In the genomic region with DNA sequence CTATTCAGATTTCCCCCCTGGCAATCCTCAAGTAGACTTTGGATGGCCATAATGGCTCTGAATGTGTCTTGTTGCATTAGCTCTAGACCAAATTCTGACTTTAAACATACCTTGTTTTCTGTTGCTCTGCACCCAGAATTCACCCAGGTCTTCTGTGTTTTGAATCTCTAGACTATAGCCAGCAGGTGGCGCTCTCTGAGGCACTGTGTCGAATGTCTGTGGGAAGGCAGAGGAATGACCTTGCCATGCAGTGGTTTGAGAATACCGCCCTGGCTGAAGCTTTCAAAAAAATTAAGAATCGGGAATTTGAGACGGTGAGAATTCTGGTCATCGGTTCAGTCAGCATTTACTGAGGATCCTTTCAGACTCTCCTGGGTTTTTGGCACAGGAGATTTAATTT, we compare ENCODE assay signal across 10 mouse cellular contexts. TPM values are rescaled to one million over a fixed set of nuclear protein-coding genes. Genes with fewer than 3 reads are reported as not detected.
DNase-seq lines count a peak whose midpoint lies in the region; ATAC-seq and TF ChIP-seq lines count a peak whose summit lies in the region.
"Had no signal": no experiment of that assay in that cellular context is flagged by ENCODE, and none has a peak within 500 bp of the region (broad histone marks: within the 10 kb centered on the region; RNA-seq: fewer than 3 reads in every experiment).

No protein-coding gene starts in this region.

- no peak overlapping the region for H3K4me3 ChIP-seq in forebrain, embryonic 11.5 days (ENCODE audit: low read depth, low read length)
- no peak overlapping the region for H3K4me3 ChIP-seq in forebrain, embryonic 12.5 days (replicated peaks)
- no peak overlapping the region for H3K4me3 ChIP-seq in E14TG2a.4 (replicated peaks; ENCODE audit: low read length)
- H3K4me3 ChIP-seq: limb, embryonic 12.5 days had no signal

- no peak overlapping the region for H3K27ac ChIP-seq in forebrain, embryonic 11.5 days (ENCODE audit: low read depth, low read length)
- no peak overlapping the region for H3K27ac ChIP-seq in forebrain, embryonic 12.5 days
- H3K27ac ChIP-seq: limb, embryonic 12.5 days had no signal

- TF ChIP-seq CTCF in E14TG2a.4 (conservative IDR thresholded peaks at IDR 0.05; ENCODE audit: low read length), result peak; percentile 76

- peak; percentile 82 for DNase-seq in forebrain, embryonic 11.5 days (ENCODE audit: low spot score)
- DNase-seq in c-Kit-positive CD71-negative TER-119-negative erythroid progenitor cells, embryonic 14.5 days (ENCODE audit: low read depth), result peak; percentile 56
- DNase-seq in kidney, postnatal 4 days, result peak; percentile 83
- peak; percentile 49 for DNase-seq in lung, postnatal 25 days (ENCODE audit: low spot score)
- peak; percentile 4 to 20 for DNase-seq in spleen, postnatal 36 days (ENCODE audit: low spot score in 2 of 2)

- no peaks in the 10 kb centered on the region for H3K27me3 ChIP-seq in forebrain, embryonic 11.5 days (ENCODE audit: control insufficient read depth, insufficient read depth, low read length)
- H3K27me3 ChIP-seq in forebrain, embryonic 12.5 days, result no peaks in the 10 kb centered on the region
- peaks cover 7% of the 10 kb centered on the region; the same call in 1 of the 2 replicates for H3K27me3 ChIP-seq in E14TG2a.4 (ENCODE audit: insufficient read depth, low read length)
- H3K27me3 ChIP-seq: limb, embryonic 12.5 days had no signal

- H3K36me3 ChIP-seq in forebrain, embryonic 11.5 days (ENCODE audit: control insufficient read depth, insufficient read depth, low read length), result no peaks in the 10 kb centered on the region
- H3K36me3 ChIP-seq in forebrain, embryonic 12.5 days (replicated peaks), result no peaks in the 10 kb centered on the region
- H3K36me3 ChIP-seq in E14TG2a.4 (ENCODE audit: insufficient read depth, low read length), result no peaks in the 10 kb centered on the region
- H3K36me3 ChIP-seq: limb, embryonic 12.5 days had no signal

- H3K9me3 ChIP-seq in forebrain, embryonic 11.5 days (ENCODE audit: control insufficient read depth, low read length), result no peaks in the 10 kb centered on the region
- no peaks in the 10 kb centered on the region for H3K9me3 ChIP-seq in forebrain, embryonic 12.5 days
- H3K9me3 ChIP-seq in E14TG2a.4 (ENCODE audit: low read length), result no peaks in the 10 kb centered on the region
- H3K9me3 ChIP-seq: limb, embryonic 12.5 days had no signal

- ATAC-seq in forebrain, embryonic 11.5 days (replicated peaks; ENCODE audit: low FRiP score), result no peak
- ATAC-seq in forebrain, embryonic 12.5 days (ENCODE audit: low FRiP score), result no peak
- ATAC-seq in frontal cortex, adult (ENCODE audit: low TSS enrichment), result peak; percentile 85

- H3K9ac ChIP-seq in forebrain, embryonic 11.5 days (ENCODE audit: low read length), result no peak overlapping the region
- no peak overlapping the region for H3K9ac ChIP-seq in forebrain, embryonic 12.5 days
- H3K9ac ChIP-seq: limb, embryonic 12.5 days had no signal

- no peak overlapping the region for H3K4me2 ChIP-seq in forebrain, embryonic 11.5 days (ENCODE audit: low read depth, low read length, severe bottlenecking)
- no peak overlapping the region for H3K4me2 ChIP-seq in forebrain, embryonic 12.5 days
- H3K4me2 ChIP-seq: limb, embryonic 12.5 days had no signal

- WGBS in forebrain, embryonic 11.5 days, result 11% methylated on average over 6 of the region's 6 CpGs
- 10% methylated on average over 6 of the region's 6 CpGs for WGBS in forebrain, embryonic 12.5 days

- no peaks in the 10 kb centered on the region for H3K4me1 ChIP-seq in forebrain, embryonic 11.5 days (replicated peaks; ENCODE audit: control insufficient read depth, insufficient read depth, low read length)
- H3K4me1 ChIP-seq in forebrain, embryonic 12.5 days, result no peaks in the 10 kb centered on the region
- peaks cover 15% of the 10 kb centered on the region for H3K4me1 ChIP-seq in E14TG2a.4 (replicated peaks; ENCODE audit: low read depth, low read length)
- H3K4me1 ChIP-seq: limb, embryonic 12.5 days had no signal

RNA-seq across cellular contexts. Expression of a gene that starts 20.8 kb away (rescaled TPM):
- polyA plus RNA-seq in forebrain, embryonic 11.5 days (2014; fragmentation: Nextera tagmentation; extraction: Ambion mirVana), result not detected in 2 replicates
- polyA plus RNA-seq in forebrain, embryonic 12.5 days (2016; fragmentation: Nextera tagmentation; extraction: Ambion mirVana), result not detected in 2 replicates
- polyA plus RNA-seq: C2C12; limb, embryonic 12.5 days had no signal

RNA-seq across cellular contexts. Expression of a gene that starts 24.1 kb away (rescaled TPM):
- polyA plus RNA-seq in forebrain, embryonic 11.5 days (2014; fragmentation: Nextera tagmentation; extraction: Ambion mirVana), result not detected in 2 replicates
- polyA plus RNA-seq in forebrain, embryonic 12.5 days (2016; fragmentation: Nextera tagmentation; extraction: Ambion mirVana), result not detected in 2 replicates
- polyA plus RNA-seq: C2C12; limb, embryonic 12.5 days had no signal

RNA-seq across cellular contexts. Expression of a gene that starts 55.4 kb away (rescaled TPM):
- 0.87 and 1.6 TPM in 2 replicates for polyA plus RNA-seq in forebrain, embryonic 11.5 days (2014; fragmentation: Nextera tagmentation; extraction: Ambion mirVana)
- polyA plus RNA-seq in forebrain, embryonic 12.5 days (2016; fragmentation: Nextera tagmentation; extraction: Ambion mirVana), result 0.78 and 0.91 TPM in 2 replicates
- polyA plus RNA-seq: C2C12 had no signal

Comparison
In these comparisons a context has a peak if more than half of its experiments do, and no peak if none do; other contexts are left out.
1. DNase-seq: peak in every context shown above with its lines; median percentile 83 in kidney, postnatal 4 days; 82 in forebrain, embryonic 11.5 days; 56 in c-Kit-positive CD71-negative TER-119-negative erythroid progenitor cells, embryonic 14.5 days; 49 in lung, postnatal 25 days; 12 in spleen, postnatal 36 days.